18 mouse cellular contexts compared by ENCODE assay signal in genomic region chr6:128106154-128106553, GRCm38 (mm10). TPM values are rescaled to one million over a fixed set of nuclear protein-coding genes. Genes with fewer than 3 reads are reported as not detected.
A peak's percentile ranks its signal among the peaks of the same experiment; 100 is the strongest.
DNase-seq lines count a peak whose midpoint lies in the region; ATAC-seq and TF ChIP-seq lines count a peak whose summit lies in the region.
"Had no signal": no experiment of that assay in that cellular context is flagged by ENCODE, and none has a peak within 500 bp of the region (broad histone marks: within the 10 kb centered on the region; RNA-seq: fewer than 3 reads in every experiment).

No protein-coding gene starts in this region.

- H3K9me3 ChIP-seq in heart, embryonic 15.5 days (replicated peaks): no peaks in the 10 kb centered on the region
- no peaks in the 10 kb centered on the region for H3K9me3 ChIP-seq in liver, embryonic 11.5 days (ENCODE audit: control insufficient read depth, low read length)
- no peaks in the 10 kb centered on the region for H3K9me3 ChIP-seq in limb, embryonic 15.5 days
- no peaks in the 10 kb centered on the region for H3K9me3 ChIP-seq in forebrain, embryonic 15.5 days
- H3K9me3 ChIP-seq: forebrain, embryonic 12.5 days; hindbrain, embryonic 12.5 days; intestine, embryonic 15.5 days; midbrain, embryonic 15.5 days had no signal

- H3K9ac ChIP-seq in heart, embryonic 15.5 days: peak overlapping the region; percentile 28; the same call in 1 of the 2 replicates
- no peak overlapping the region for H3K9ac ChIP-seq in liver, adult 2 months (ENCODE audit: low read depth, low read length)
- H3K9ac ChIP-seq in liver, embryonic 11.5 days (ENCODE audit: low read depth, low read length): no peak overlapping the region
- H3K9ac ChIP-seq in limb, embryonic 15.5 days: no peak overlapping the region
- no peak overlapping the region for H3K9ac ChIP-seq in forebrain, embryonic 15.5 days (replicated peaks)
- H3K9ac ChIP-seq: forebrain, embryonic 12.5 days; hindbrain, embryonic 12.5 days; intestine, embryonic 15.5 days; lung, embryonic 14.5 days; midbrain, embryonic 15.5 days had no signal

- TF ChIP-seq POLR2A in liver, adult 2 months (IDR thresholded peaks at IDR 0.05; ENCODE audit: extremely low read depth, insufficient read depth, low read length): no peak

- H3K36me3 ChIP-seq in heart, embryonic 15.5 days: no peaks in the 10 kb centered on the region
- no peaks in the 10 kb centered on the region for H3K36me3 ChIP-seq in liver, adult 2 months (ENCODE audit: control insufficient read depth, insufficient read depth, low read length)
- H3K36me3 ChIP-seq in liver, embryonic 11.5 days (ENCODE audit: control insufficient read depth, insufficient read depth, low read length): no peaks in the 10 kb centered on the region
- H3K36me3 ChIP-seq in limb, embryonic 15.5 days: no peaks in the 10 kb centered on the region
- no peaks in the 10 kb centered on the region for H3K36me3 ChIP-seq in forebrain, embryonic 15.5 days
- H3K36me3 ChIP-seq: forebrain, embryonic 12.5 days; G1E; hindbrain, embryonic 12.5 days; intestine, embryonic 15.5 days; midbrain, embryonic 15.5 days had no signal

- ATAC-seq in heart, embryonic 15.5 days (replicated peaks; ENCODE audit: insufficient number of reproducible peaks, insufficient read depth, low FRiP score, low read depth): no peak
- no peak for ATAC-seq in liver, embryonic 11.5 days (replicated peaks; ENCODE audit: low FRiP score)
- ATAC-seq in limb, embryonic 15.5 days (ENCODE audit: insufficient number of reproducible peaks, low FRiP score, low TSS enrichment, low read depth): no peak
- ATAC-seq in forebrain, embryonic 15.5 days (replicated peaks): no peak
- ATAC-seq: intestine, embryonic 15.5 days; midbrain, embryonic 15.5 days had no signal

- H3K27ac ChIP-seq in heart, embryonic 15.5 days: peak overlapping the region; percentile 59
- no peak overlapping the region; the same call in 1 of the 2 replicates for H3K27ac ChIP-seq in liver, adult 2 months (replicated peaks; ENCODE audit: insufficient read depth, low read depth, low read length)
- no peak overlapping the region for H3K27ac ChIP-seq in liver, embryonic 11.5 days (ENCODE audit: low read depth, low read length)
- peak overlapping the region; percentile 83 for H3K27ac ChIP-seq in limb, embryonic 15.5 days
- H3K27ac ChIP-seq in forebrain, embryonic 15.5 days (replicated peaks): no peak overlapping the region
- H3K27ac ChIP-seq: forebrain, embryonic 12.5 days; hindbrain, embryonic 12.5 days; intestine, embryonic 15.5 days; midbrain, embryonic 15.5 days had no signal

- 50% methylated on average over 3 of the region's 3 CpGs for WGBS in heart, embryonic 15.5 days
- 43% methylated on average over 3 of the region's 3 CpGs for WGBS in liver, adult 2 months
- 66% methylated on average over 3 of the region's 3 CpGs for WGBS in liver, embryonic 11.5 days
- 66% methylated on average over 3 of the region's 3 CpGs for WGBS in limb, embryonic 15.5 days
- WGBS in forebrain, embryonic 15.5 days: 77% methylated on average over 3 of the region's 3 CpGs

- TF ChIP-seq CTCF in liver, adult 2 months (IDR thresholded peaks at IDR 0.05; ENCODE audit: low read depth, low read length): no peak

- H3K4me3 ChIP-seq in heart, embryonic 15.5 days: no peak overlapping the region
- H3K4me3 ChIP-seq in liver, adult 2 months (ENCODE audit: insufficient read depth, low read depth, low read length): no peak overlapping the region
- no peak overlapping the region for H3K4me3 ChIP-seq in liver, embryonic 11.5 days (ENCODE audit: low read depth, low read length)
- H3K4me3 ChIP-seq in limb, embryonic 15.5 days: no peak overlapping the region
- no peak overlapping the region for H3K4me3 ChIP-seq in forebrain, embryonic 15.5 days
- H3K4me3 ChIP-seq: forebrain, embryonic 12.5 days; hindbrain, embryonic 12.5 days; intestine, embryonic 15.5 days; midbrain, embryonic 15.5 days had no signal

- intact Hi-C loops in heart, postnatal 10 days (cut with DNase I): no loop called here

- peaks cover 9% of the 10 kb centered on the region; the same call in 1 of the 2 replicates for H3K79me2 ChIP-seq in liver, adult 2 months (ENCODE audit: control insufficient read depth, insufficient read depth, low read length)

- H3K4me2 ChIP-seq in heart, embryonic 15.5 days: no peak overlapping the region
- H3K4me2 ChIP-seq in liver, embryonic 11.5 days: no peak overlapping the region
- H3K4me2 ChIP-seq in limb, embryonic 15.5 days: no peak overlapping the region
- H3K4me2 ChIP-seq in forebrain, embryonic 15.5 days (replicated peaks): no peak overlapping the region
- H3K4me2 ChIP-seq: forebrain, embryonic 12.5 days; hindbrain, embryonic 12.5 days; intestine, embryonic 15.5 days; lung, embryonic 14.5 days; midbrain, embryonic 15.5 days had no signal

- H3K4me1 ChIP-seq in heart, embryonic 15.5 days (replicated peaks): peaks cover 66% of the 10 kb centered on the region
- H3K4me1 ChIP-seq in liver, adult 2 months (ENCODE audit: control insufficient read depth, insufficient read depth, low read length): peaks cover 49% of the 10 kb centered on the region
- peaks cover 26% of the 10 kb centered on the region for H3K4me1 ChIP-seq in liver, embryonic 11.5 days (replicated peaks; ENCODE audit: control insufficient read depth, insufficient read depth, low read length)
- peaks cover 58% of the 10 kb centered on the region for H3K4me1 ChIP-seq in limb, embryonic 15.5 days
- peaks cover 15% of the 10 kb centered on the region for H3K4me1 ChIP-seq in forebrain, embryonic 15.5 days

- DNase-seq in heart, postnatal 10 days: no peak
- DNase-seq in liver, adult 2 months (ENCODE audit: extremely low read depth, low read depth, low spot score): peak; percentile 43
- no peak for DNase-seq in liver, embryonic 11.5 days (ENCODE audit: low spot score)
- DNase-seq in lung, postnatal 4 days: peak; percentile 37 to 39
- no peak for DNase-seq in cerebellum, adult 18-20 months
- DNase-seq: adrenal gland, postnatal 10 days; cerebellum, adult 9-11 months; layer of hippocampus, adult 9-11 months; lung, embryonic 14.5 days; thymus, postnatal 36 days had no signal

- H3K27me3 ChIP-seq in heart, embryonic 15.5 days: no peaks in the 10 kb centered on the region
- H3K27me3 ChIP-seq in liver, adult 2 months (ENCODE audit: control insufficient read depth, insufficient read depth, low read length): no peaks in the 10 kb centered on the region
- no peaks in the 10 kb centered on the region for H3K27me3 ChIP-seq in liver, embryonic 11.5 days (replicated peaks; ENCODE audit: control insufficient read depth, insufficient read depth, low read length)
- no peaks in the 10 kb centered on the region for H3K27me3 ChIP-seq in limb, embryonic 15.5 days
- H3K27me3 ChIP-seq in forebrain, embryonic 15.5 days: no peaks in the 10 kb centered on the region
- H3K27me3 ChIP-seq: forebrain, embryonic 12.5 days; hindbrain, embryonic 12.5 days; intestine, embryonic 15.5 days; midbrain, embryonic 15.5 days had no signal

RNA-seq across cellular contexts. Expression of gene Tspan9, which starts 37.2 kb away (rescaled TPM):
- 134 and 142 TPM in 2 replicates for polyA plus RNA-seq in heart, embryonic 15.5 days (2015; fragmentation: Nextera tagmentation; extraction: Ambion mirVana)
- total RNA-seq in heart, postnatal 10 days (2021): 100 to 1,000 TPM; 184 to 197 TPM
- 23.2 and 35.8 TPM in 2 replicates for total RNA-seq in liver, adult 2 months (2014; rRNA removed)
- polyA plus RNA-seq in liver, adult 2 months (2012; rRNA removed): 39.1 and 40.0 TPM in 2 replicates
- polyA plus RNA-seq in liver, embryonic 11.5 days (2014; fragmentation: Nextera tagmentation; extraction: Ambion mirVana): 46.3 and 46.9 TPM in 2 replicates
- 140 and 141 TPM in 2 replicates for polyA plus RNA-seq in limb, embryonic 15.5 days (2015; fragmentation: Nextera tagmentation; extraction: Ambion mirVana)
- polyA plus RNA-seq in forebrain, embryonic 15.5 days (2015; fragmentation: Nextera tagmentation; extraction: Ambion mirVana): 45.9 and 47.7 TPM in 2 replicates
- polyA plus RNA-seq: G1E had no signal

Comparison
In these comparisons a context has a peak if more than half of its experiments do, and no peak if none do; other contexts are left out.
1. DNase-seq: peak in liver, adult 2 months (single experiment) and lung, postnatal 4 days (2 of 2); none in heart, postnatal 10 days (0 of 2), liver, embryonic 11.5 days (single experiment) and cerebellum, adult 18-20 months (0 of 2).
2. H3K27ac ChIP-seq: peak in heart, embryonic 15.5 days (single experiment) and limb, embryonic 15.5 days (single experiment); none in liver, adult 2 months (single experiment), liver, embryonic 11.5 days (single experiment) and forebrain, embryonic 15.5 days (single experiment).